Mouse (Mus musculus): ENCODE data around the gene Gria3. TPM values are rescaled to one million over a fixed set of nuclear protein-coding genes. Genes with fewer than 3 reads are reported as not detected.

Gene Gria3
- 8.5 TPM for polyA plus RNA-seq (2014; fragmentation: Illumina TruSeq; extraction: RNeasy Lipid Tissue Mini Kit (QIAGEN cat#74804); ENCODE audit: low read depth, low replicate concordance)

GRCm38 (mm10) chrX:41400058-41400904, at the start of gene Gria3:
Gene Gria3, plus strand, starts transcription at chrX:41400854.

